Mouse (Mus musculus): ENCODE data around the gene Cd47. TPM values are rescaled to one million over a fixed set of nuclear protein-coding genes. Genes with fewer than 3 reads are reported as not detected.

Gene Cd47
- polyA plus RNA-seq, 1 experiment: 112 TPM

- no peaks in the 10 kb centered on the region for H3K27me3 ChIP-seq (ENCODE audit: control insufficient read depth, insufficient read depth, low read length)
- peaks cover 21% of the 10 kb centered on the region for H3K36me3 ChIP-seq (ENCODE audit: control insufficient read depth, insufficient read depth, low read length)
- WGBS: 93% methylated on average over 1 of the region's 1 CpGs
- H3K4me1 ChIP-seq (replicated peaks; ENCODE audit: control insufficient read depth, insufficient read depth, low read length): peaks cover 2% of the 10 kb centered on the region; the same call in 1 of the 2 replicates
- no peak overlapping the region for H3K27ac ChIP-seq (ENCODE audit: control insufficient read depth, insufficient read depth, low read length)
- no peak for DNase-seq
- TF ChIP-seq CTCF (IDR thresholded peaks at IDR 0.05; ENCODE audit: borderline replicate concordance, control insufficient read depth, extremely low read depth, insufficient read depth, low read length, poor library complexity) (no peak), POLR2A (IDR thresholded peaks at IDR 0.05; ENCODE audit: control insufficient read depth, extremely low read depth, insufficient read depth, low read length, poor library complexity) (no peak)
- H3K4me3 ChIP-seq (ENCODE audit: control insufficient read depth, insufficient read depth, low read length): no peak overlapping the region
Observed at GRCm38 (mm10) chr16:49874546-49874945, 74.2 kb downstream of the Cd47 start.

DNA sequence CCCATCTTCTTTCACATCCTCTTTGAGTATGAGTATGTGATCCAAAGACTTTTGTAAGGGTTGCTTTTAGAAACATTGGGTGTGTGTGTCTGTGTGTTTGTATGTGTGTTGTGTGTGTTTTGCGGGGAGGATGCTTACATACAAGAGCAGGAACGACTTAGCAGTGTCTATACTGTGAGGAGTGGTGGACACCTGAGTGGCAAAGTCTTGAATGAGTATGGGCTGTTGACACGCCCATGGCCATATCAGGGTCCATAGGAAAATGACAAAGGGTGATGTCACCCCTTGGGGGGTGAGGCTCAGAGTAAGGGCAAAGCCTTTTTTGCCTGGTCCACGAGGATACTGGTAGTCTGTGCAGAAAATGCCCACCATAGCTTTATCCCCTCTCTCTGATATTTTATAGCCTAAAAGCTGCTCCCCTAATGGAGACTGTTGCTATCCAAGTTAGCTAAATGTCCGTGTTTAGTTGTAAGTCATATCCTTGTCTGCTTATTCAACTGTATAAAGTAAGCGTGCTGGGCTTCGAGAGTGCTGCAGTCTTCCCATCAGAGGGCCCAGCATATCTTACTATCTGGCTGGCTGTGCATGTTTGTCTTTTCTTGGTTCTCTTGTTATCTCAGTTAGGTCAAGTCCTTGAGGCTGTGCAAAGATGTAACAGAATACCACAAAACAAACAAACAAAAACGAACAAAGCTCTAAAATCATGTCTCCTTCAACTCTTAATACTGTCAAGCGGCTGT, 76.1 kb downstream of the Cd47 start:
- no peak overlapping the region; the same call in 1 of the 2 replicates for H3K27ac ChIP-seq (ENCODE audit: control insufficient read depth, insufficient read depth, low read length)
- no peaks in the 10 kb centered on the region for H3K27me3 ChIP-seq (ENCODE audit: control insufficient read depth, insufficient read depth, low read length)
- H3K36me3 ChIP-seq (ENCODE audit: control insufficient read depth, insufficient read depth, low read length): peaks cover 5% of the 10 kb centered on the region; the same call in 1 of the 2 replicates
- TF ChIP-seq CTCF (IDR thresholded peaks at IDR 0.05; ENCODE audit: borderline replicate concordance, control insufficient read depth, extremely low read depth, insufficient read depth, low read length, poor library complexity) (no peak), POLR2A (IDR thresholded peaks at IDR 0.05; ENCODE audit: control insufficient read depth, extremely low read depth, insufficient read depth, low read length, poor library complexity) (no peak)
- peaks cover 2% of the 10 kb centered on the region; the same call in 1 of the 2 replicates for H3K4me1 ChIP-seq (replicated peaks; ENCODE audit: control insufficient read depth, insufficient read depth, low read length)
- H3K4me3 ChIP-seq (ENCODE audit: control insufficient read depth, insufficient read depth, low read length): no peak overlapping the region
- no peak for DNase-seq
- WGBS: 79% methylated on average over 9 of the region's 9 CpGs

DNA sequence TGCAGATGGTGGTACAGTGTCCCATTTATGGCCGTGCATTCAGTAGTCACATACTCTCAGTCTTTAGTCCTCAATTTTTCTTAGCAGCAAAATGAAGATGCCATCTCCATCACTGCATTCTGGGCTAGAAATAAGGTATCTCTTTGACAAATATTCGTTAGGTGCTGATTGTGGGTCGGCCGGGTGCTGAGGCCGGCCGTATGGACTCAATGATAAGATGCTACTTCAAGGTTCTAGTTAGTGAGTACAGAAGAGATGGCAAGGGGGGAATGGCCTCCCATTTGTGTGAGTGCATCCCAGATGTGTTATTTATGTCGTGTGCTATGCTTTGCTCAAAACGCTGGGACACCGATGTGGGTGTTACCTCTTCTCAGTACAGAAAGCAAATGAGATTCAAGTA, 76.9 kb downstream of the Cd47 start:
- no peak for TF ChIP-seq CTCF (IDR thresholded peaks at IDR 0.05; ENCODE audit: borderline replicate concordance, control insufficient read depth, extremely low read depth, insufficient read depth, low read length, poor library complexity)
- TF ChIP-seq POLR2A (IDR thresholded peaks at IDR 0.05; ENCODE audit: control insufficient read depth, extremely low read depth, insufficient read depth, low read length, poor library complexity): no peak
- DNase-seq: no peak
- no peak overlapping the region for H3K4me3 ChIP-seq (ENCODE audit: control insufficient read depth, insufficient read depth, low read length)
- no peaks in the 10 kb centered on the region for H3K27me3 ChIP-seq (ENCODE audit: control insufficient read depth, insufficient read depth, low read length)
- WGBS: 95% methylated on average over 9 of the region's 9 CpGs
- peaks cover 2% of the 10 kb centered on the region; the same call in 1 of the 2 replicates for H3K36me3 ChIP-seq (ENCODE audit: control insufficient read depth, insufficient read depth, low read length)
- H3K4me1 ChIP-seq (replicated peaks; ENCODE audit: control insufficient read depth, insufficient read depth, low read length): peaks cover 2% of the 10 kb centered on the region; the same call in 1 of the 2 replicates
- no peak overlapping the region for H3K27ac ChIP-seq (ENCODE audit: control insufficient read depth, insufficient read depth, low read length)

DNA sequence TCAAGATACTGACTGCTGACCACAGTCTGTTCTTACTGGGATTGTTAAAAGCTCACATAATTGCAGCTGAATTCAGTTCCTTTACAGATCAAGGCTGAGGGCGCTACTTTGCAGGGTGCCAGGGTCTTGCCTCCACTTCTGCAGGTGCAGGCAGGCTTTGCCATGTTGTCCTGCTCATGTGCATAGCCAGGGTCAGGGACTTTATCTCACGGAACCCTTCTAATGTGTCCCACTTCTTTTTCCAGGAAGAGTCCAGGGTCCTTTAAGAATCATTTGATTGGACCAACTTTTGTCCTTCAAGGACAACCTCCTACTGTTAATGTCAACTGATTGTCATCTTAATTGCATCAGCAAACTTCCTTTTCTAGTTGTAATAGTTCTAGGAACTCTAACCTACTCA, 77.7 kb downstream of the Cd47 start:
- TF ChIP-seq CTCF (IDR thresholded peaks at IDR 0.05; ENCODE audit: borderline replicate concordance, control insufficient read depth, extremely low read depth, insufficient read depth, low read length, poor library complexity) (no peak), POLR2A (IDR thresholded peaks at IDR 0.05; ENCODE audit: control insufficient read depth, extremely low read depth, insufficient read depth, low read length, poor library complexity) (no peak)
- no peak for DNase-seq
- 89% methylated on average over 2 of the region's 2 CpGs for WGBS
- peaks cover 2% of the 10 kb centered on the region; the same call in 1 of the 2 replicates for H3K4me1 ChIP-seq (replicated peaks; ENCODE audit: control insufficient read depth, insufficient read depth, low read length)
- no peak overlapping the region for H3K4me3 ChIP-seq (ENCODE audit: control insufficient read depth, insufficient read depth, low read length)
- H3K36me3 ChIP-seq (ENCODE audit: control insufficient read depth, insufficient read depth, low read length): no peaks in the 10 kb centered on the region; the same call in 1 of the 2 replicates
- no peak overlapping the region for H3K27ac ChIP-seq (ENCODE audit: control insufficient read depth, insufficient read depth, low read length)
- H3K27me3 ChIP-seq (ENCODE audit: control insufficient read depth, insufficient read depth, low read length): no peaks in the 10 kb centered on the region

GRCm38 (mm10) chr16:49886403-49887066, 86.2 kb downstream of the Cd47 start:
- peaks cover 9% of the 10 kb centered on the region for H3K4me1 ChIP-seq (replicated peaks; ENCODE audit: control insufficient read depth, insufficient read depth, low read length)
- no peak overlapping the region for H3K4me3 ChIP-seq (ENCODE audit: control insufficient read depth, insufficient read depth, low read length)
- TF ChIP-seq POLR2A (IDR thresholded peaks at IDR 0.05; ENCODE audit: control insufficient read depth, extremely low read depth, insufficient read depth, low read length, poor library complexity) (no peak), CTCF (IDR thresholded peaks at IDR 0.05; ENCODE audit: borderline replicate concordance, control insufficient read depth, extremely low read depth, insufficient read depth, low read length, poor library complexity) (no peak)
- WGBS: 88% methylated on average over 9 of the region's 9 CpGs
- H3K36me3 ChIP-seq (ENCODE audit: control insufficient read depth, insufficient read depth, low read length): peaks cover 40% of the 10 kb centered on the region
- H3K27ac ChIP-seq (ENCODE audit: control insufficient read depth, insufficient read depth, low read length): no peak overlapping the region
- H3K27me3 ChIP-seq (ENCODE audit: control insufficient read depth, insufficient read depth, low read length): no peaks in the 10 kb centered on the region
- no peak for DNase-seq

- Histone ChIP-seq H3K36me3 (ENCODE audit: control insufficient read depth, insufficient read depth, low read length) (peaks cover 43% of the 10 kb centered on the region), H3K4me3 (ENCODE audit: control insufficient read depth, insufficient read depth, low read length) (no peak overlapping the region), H3K4me1 (replicated peaks; ENCODE audit: control insufficient read depth, insufficient read depth, low read length) (peaks cover 9% of the 10 kb centered on the region), H3K27me3 (ENCODE audit: control insufficient read depth, insufficient read depth, low read length) (no peaks in the 10 kb centered on the region), H3K27ac (ENCODE audit: control insufficient read depth, insufficient read depth, low read length) (no peak overlapping the region)
- TF ChIP-seq POLR2A (IDR thresholded peaks at IDR 0.05; ENCODE audit: control insufficient read depth, extremely low read depth, insufficient read depth, low read length, poor library complexity): no peak
- TF ChIP-seq CTCF (IDR thresholded peaks at IDR 0.05; ENCODE audit: borderline replicate concordance, control insufficient read depth, extremely low read depth, insufficient read depth, low read length, poor library complexity): no peak
- no peak for DNase-seq
- WGBS: 77% methylated on average over 3 of the region's 3 CpGs
Observed at GRCm38 (mm10) chr16:49887290-49887689, 87.0 kb downstream of the Cd47 start.

Measured in thymus, adult 2 months (tissue).